Mouse (Mus musculus): ENCODE data around the gene Hoxb4.

The Hoxb4 gene

DNA sequence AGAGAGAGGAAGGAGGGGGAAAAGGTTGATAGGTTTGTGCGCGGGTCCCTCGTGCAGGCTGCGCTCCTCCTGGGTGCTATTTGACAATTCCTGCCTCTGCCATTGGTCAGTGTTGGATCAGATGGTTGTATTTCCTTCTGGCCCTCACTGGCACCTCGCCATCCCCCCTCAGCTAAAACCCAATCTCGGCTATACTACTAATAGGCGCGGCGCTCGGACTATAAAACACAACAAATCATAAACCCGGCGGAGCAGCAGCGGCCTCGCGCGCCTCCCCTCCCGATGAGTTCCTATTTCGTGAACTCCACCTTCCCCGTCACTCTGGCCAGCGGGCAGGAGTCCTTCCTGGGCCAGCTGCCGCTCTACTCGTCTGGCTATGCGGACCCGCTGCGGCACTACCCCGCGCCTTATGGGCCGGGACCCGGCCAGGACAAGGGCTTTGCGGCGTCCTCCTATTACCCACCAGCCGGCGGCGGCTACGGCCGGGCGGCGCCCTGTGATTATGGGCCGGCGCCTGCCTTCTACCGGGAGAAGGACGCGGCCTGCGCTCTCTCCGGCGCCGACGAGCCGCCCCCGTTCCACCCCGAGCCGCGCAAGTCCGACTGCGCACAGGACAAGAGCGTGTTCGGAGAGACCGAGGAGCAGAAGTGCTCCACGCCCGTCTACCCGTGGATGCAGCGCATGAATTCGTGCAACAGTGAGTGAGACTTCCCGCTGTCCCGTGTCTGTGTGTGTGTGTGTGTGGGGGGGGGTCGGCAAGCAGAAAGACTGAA, 19.0 kb upstream of the Hoxb4 start:
- no peak for DNase-seq (ENCODE audit: extremely low read depth, low read depth)

DNA sequence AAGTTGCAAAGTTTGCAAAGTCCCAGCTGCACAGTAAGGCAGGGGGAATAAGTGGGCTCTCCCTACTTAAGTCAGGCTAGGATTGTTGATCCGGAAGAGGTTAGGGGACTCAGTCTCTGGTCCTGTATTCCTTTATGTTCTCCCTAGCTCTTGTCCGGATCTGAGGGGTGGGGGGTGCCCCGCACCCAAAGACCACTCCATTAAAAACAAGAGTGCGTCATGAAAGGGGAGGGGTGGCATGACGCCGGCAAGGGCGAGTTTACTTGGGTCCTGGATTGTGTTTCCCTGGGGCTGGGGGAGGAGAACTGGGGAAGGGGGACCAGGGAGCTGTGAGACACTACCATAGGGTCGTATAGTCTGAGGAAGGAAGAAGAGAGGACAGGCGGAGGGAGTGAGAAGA, 18.3 kb upstream of the Hoxb4 start:
- no peak for DNase-seq (ENCODE audit: extremely low read depth, low read depth)

DNA sequence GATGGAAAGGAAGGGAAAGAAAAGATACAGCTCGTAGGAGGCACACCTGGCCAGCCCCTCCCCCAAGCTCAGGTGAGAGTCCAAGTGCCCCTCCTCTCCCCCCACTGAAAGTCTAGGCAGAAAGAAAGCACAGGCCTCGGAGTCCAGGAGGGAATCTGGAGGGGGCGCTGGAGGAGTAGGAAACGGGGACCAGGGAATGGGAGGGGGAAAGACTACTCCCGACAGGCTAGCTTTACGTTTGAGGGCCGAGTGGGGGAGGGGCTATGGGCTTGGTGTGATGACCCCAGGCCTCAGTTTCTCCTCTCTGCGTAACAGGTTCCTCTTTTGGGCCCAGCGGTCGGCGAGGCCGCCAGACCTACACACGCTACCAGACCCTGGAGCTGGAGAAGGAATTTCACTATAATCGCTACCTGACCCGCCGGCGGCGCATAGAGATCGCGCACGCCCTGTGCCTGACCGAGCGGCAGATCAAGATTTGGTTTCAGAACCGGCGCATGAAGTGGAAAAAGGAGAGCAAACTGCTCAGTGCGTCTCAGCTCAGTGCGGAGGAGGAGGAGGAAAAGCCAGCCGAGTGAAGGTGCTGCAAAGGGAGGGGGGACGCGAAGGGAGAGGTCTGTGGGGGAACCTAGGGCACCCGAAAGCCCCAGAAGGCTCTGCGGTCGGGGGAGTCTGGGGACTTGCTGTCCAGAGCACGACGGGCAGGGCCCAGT, 17.6 kb upstream of the Hoxb4 start:
- DNase-seq (ENCODE audit: extremely low read depth, low read depth): no peak

GRCm38 (mm10) chr11:96301064-96301431, 17.0 kb upstream of the Hoxb4 start:
- no peak for DNase-seq (ENCODE audit: extremely low read depth, low read depth)

DNA sequence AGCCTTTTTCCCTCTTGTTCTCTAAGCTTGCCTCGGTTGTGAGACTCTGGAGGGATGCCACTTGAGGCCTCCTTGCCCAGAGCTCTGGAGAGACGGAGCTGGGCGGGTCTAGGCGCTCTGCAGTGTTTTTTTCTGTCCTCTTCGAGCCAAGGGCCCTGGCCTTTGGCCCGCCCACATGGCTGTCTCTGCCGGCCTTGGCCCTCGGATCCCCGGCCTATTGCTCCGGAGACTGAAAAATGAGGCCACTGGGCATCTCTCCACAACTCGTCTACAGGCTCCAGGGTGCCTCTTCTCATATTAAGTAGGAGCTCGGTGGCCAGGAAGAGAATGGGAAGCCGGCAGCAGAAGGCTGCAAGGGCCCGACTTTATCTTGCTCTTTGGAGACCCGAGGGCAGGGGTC, 16.2 kb upstream of the Hoxb4 start:
- DNase-seq (ENCODE audit: extremely low read depth, low read depth): no peak

- no peak for DNase-seq (ENCODE audit: extremely low read depth, low read depth)
These were observed 15.5 kb upstream of the Hoxb4 start for GRCm38 (mm10) chr11:96302381-96303150.

- no peak for DNase-seq (ENCODE audit: extremely low read depth, low read depth)
These were observed 14.6 kb upstream of the Hoxb4 start, which contains the start of gene Hoxb5 for GRCm38 (mm10) chr11:96303151-96304099. Gene Hoxb5 (plus strand): TSS chr11:96303336.

- DNase-seq (ENCODE audit: extremely low read depth, low read depth): no peak
These were observed 13.5 kb upstream of the Hoxb4 start for GRCm38 (mm10) chr11:96304381-96305195.

DNA sequence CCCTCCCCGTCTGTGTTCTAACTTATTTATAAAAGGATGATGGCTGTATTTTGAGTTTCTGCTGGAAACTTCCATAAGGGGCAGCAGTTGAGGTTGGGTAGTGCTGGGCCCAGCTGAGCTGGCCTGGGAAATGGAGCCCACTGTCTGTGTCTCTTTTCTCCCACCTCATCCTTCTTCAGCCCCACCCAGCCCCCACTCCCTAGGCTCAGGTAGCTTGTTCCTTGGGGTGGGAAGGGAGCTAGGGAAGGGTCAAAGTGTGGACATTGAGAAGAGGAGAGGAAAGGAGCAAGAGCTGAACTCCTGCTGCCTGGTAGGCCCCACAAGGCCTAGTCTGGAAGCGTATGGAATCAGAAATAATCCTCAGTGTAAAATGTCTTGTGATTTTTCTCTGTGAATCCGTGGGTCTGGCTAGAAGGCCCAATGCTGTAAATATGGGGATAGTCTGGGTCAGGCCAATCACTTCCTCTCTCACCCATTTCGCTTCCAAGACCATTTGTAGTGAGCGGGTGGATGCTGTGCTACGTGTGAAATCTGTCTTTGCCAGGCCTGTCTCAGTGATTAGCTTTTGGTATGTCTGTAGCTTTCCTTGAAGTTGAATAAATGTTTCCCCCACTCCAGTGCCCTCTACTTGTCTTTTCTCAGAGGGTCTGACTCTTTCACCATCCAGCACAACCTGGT, 12.4 kb upstream of the Hoxb4 start:
- no peak for DNase-seq (ENCODE audit: extremely low read depth, low read depth)

DNA sequence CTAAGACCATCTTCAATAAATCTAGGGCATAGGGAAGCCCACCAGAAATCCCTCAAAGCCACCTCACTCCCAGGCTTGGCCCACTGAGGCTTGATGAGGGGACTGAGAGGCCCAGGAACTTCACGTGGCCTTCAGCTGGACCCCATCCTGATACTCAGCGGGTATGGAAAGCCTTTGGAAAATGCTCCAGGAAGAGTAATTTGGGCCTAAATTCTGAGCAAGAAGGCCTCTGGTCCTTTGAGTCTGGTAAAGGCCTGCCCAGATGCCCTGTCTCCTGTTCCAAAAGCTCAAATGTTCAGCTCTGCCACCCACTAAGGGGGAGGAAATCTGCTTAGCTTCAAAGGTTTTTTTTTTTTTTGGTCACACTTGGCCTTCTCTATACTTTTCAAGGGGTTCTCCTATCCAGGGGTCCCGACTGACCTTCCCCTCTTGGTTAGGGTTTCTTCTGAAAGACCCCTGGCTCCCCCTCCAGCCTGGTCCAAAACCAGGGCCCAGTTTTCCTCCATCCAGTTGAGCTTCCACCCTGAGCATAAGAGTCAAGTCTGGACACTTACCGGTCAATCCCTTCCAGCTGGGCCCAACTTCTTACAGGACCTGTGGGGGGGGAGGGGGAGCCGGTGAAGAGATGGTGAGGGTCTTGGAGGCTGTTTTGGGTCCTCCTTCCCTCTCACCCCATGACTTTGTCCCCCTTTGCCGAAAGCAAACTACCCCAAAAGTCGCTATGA, 11.7 kb upstream of the Hoxb4 start:
- no peak for DNase-seq (ENCODE audit: extremely low read depth, low read depth)

- no peak for DNase-seq (ENCODE audit: extremely low read depth, low read depth)
These were observed 11.2 kb upstream of the Hoxb4 start for GRCm38 (mm10) chr11:96306908-96307269.

DNA sequence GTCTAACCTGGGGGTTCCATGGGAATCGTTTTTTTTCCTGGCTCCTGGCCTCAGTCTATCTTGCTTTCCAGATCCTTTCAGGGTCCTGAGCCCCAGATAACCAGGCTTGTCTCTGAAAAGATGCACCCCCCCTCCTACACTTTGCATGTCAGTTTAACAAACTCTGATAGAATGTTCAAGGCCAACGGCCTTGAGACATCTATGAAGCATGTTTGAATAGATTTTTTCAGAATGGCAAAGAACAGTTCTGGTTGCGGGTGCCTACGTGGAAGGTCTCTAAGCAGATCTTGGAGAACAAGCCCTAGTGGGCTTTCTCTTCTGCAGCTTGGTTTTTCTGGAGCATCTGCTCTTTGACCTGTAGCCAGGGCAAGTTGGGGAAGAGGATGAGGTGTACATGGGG, 9.3 kb upstream of the Hoxb4 start:
- DNase-seq (ENCODE audit: extremely low read depth, low read depth): no peak

GRCm38 (mm10) chr11:96309288-96309687, 8.8 kb upstream of the Hoxb4 start:
- DNase-seq (ENCODE audit: extremely low read depth, low read depth): no peak

- no peak for DNase-seq (ENCODE audit: extremely low read depth, low read depth)
These were observed 7.7 kb upstream of the Hoxb4 start for GRCm38 (mm10) chr11:96310183-96310938.

DNA sequence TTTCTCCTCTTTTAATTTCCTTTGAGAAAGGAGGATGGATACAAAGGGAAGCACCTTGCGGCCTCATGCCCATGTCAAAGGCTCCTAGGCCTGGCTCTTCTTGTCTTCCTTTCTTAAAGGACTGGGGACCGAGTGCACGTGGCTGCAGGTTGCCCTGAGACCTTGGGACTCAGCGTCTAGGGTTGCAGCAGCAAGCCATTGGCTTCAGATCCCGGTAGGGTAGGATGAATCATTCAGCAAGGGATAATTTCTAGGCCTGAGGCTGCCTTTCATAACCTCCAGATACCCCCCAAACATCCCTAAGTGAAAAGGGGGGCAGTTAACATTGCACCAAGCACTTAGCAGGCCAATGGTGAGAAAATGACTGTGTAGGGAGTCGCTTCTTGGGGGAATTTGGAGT, 7.0 kb upstream of the Hoxb4 start:
- no peak for DNase-seq (ENCODE audit: extremely low read depth, low read depth)

- DNase-seq (ENCODE audit: extremely low read depth, low read depth): no peak
These were observed 6.3 kb upstream of the Hoxb4 start for GRCm38 (mm10) chr11:96311520-96312417.

- no peak for DNase-seq (ENCODE audit: extremely low read depth, low read depth)
These were observed 4.9 kb upstream of the Hoxb4 start for GRCm38 (mm10) chr11:96313134-96313533.
